Mouse (Mus musculus) liver, embryonic 14 days (tissue): ENCODE results near the gene Grin2a. TPM values are rescaled to one million over a fixed set of nuclear protein-coding genes. Genes with fewer than 3 reads are reported as not detected.

Source experiments
- polyA plus RNA-seq: library from polyadenylated mRNA; depleted of rRNA; stranded (reverse); fragments of >200 nt; gene quantifications from 2 replicates; pipeline ENCODE4 v1.2.3, GENCODE M21; 2012; rRNA removed

Gene Grin2a
- 0.01 TPM in 1 of 2 replicates, not detected in the other for polyA plus RNA-seq

GRCm38 (mm10) chr16:9994951-9995813 lies at the start of gene Grin2a:
Gene Grin2a, minus strand, starts transcription at chr16:9995560.

Other genes starting within 250 kb of the Grin2a start
- gene Rpl39l, start 174.7 kb upstream of the Grin2a start, polyA plus RNA-seq: 0.83 and 1.2 TPM in 2 replicates
- 0.23 and 0.24 TPM in 2 replicates for gene Atf7ip2, start 197.2 kb upstream of the Grin2a start, polyA plus RNA-seq